Mouse (Mus musculus): ENCODE data around the gene Nap1l4. TPM values are rescaled to one million over a fixed set of nuclear protein-coding genes. Genes with fewer than 3 reads are reported as not detected.
"Not testable (repeated sequence)": the region's sequence is repeated elsewhere in the genome, so short reads cannot be mapped to it uniquely, and the experiment has no call there.

Gene Nap1l4
- 100 to 1,000 TPM; 185 to 191 TPM for total RNA-seq (2021)
- long read RNA-seq, experiment 1, transcript Nap1l4-201 (16 exons, 2,285 nt): minor isoform, 34 of 108 reads
- long read RNA-seq, experiment 1, transcript Nap1l4-206 (15 exons, 2,259 nt): major isoform, 38 of 108 reads
- long read RNA-seq, experiment 1, partial matches to known transcripts: 24 of 108 reads
- long read RNA-seq, experiment 1, other reads (novel, unspliced or antisense): 12 of 108 reads
- long read RNA-seq, experiment 2, transcript Nap1l4-201 (16 exons, 2,285 nt): minor isoform, 13 of 54 reads
- long read RNA-seq, experiment 2, transcript Nap1l4-206 (15 exons, 2,259 nt): major isoform, 21 of 54 reads
- long read RNA-seq, experiment 2, partial matches to known transcripts: 2 of 54 reads
- long read RNA-seq, experiment 2, other reads (novel, unspliced or antisense): 18 of 54 reads

DNA sequence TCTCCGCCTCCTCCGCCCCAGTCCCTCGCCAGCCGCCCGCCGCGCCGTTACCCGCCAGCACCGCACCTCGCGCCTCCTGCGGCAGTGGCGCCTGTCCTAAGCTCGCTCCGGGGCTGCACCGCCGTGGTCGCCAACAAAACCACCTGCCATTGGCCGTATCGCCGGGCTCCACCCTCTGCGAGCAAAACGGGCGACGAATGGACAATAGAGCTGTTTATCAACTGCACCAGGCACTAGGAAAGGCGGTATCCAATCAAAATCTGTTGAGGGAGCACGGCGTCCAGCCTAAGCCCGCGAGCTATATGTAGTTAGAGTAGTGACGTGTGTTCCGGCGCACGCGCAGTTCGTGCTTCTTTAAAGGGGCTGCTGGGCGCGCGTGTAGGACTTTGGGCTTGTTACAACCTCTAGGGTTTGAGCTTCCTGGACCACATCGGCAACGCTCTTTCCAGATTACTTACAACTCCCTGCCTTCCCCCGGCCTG lies at the start of gene Nap1l4:
Gene Nap1l4 (minus strand): TSS at position 131 of the 482 bp plus-strand sequence.
- peak; percentile 100 for DNase-seq

DNA sequence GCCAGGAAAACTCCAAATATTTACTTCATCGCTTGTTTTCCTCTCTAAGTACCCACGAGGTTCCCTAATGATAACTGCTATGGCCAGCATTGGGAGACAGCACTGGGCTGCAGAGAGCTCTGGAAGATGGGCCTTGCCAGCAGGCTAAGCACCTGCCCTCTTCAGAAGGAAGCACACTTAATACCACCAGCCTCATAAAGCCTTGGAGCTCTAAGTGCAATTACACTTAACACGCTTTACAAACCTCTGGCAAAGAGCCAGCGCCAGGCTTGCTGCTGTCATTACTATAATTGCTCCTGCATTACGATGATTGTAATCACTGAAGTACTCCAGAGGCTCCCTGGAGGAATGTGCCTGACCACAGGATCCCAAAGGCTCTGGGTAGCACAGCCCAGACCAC lies 46.0 kb upstream of the Nap1l4 start:
- no peak for DNase-seq

DNA sequence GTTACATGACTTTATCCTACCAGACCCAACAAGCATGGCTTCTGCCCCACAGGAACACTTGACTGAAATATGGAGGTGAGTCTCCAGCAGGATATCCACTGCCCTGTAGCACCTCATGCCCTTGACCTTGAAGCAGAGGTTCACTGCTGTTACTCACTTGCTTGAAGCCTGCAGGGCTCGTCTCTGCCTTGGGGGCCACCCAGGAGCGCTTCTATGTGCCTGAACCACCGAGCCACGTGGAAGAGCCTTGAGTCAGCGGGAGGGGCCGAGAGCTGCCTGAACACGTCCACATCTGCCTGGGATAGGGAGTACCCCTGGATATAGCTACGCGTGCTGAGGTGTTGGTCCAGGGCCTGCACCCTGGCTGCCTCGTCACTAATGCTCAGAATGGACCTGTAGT lies 43.3 kb upstream of the Nap1l4 start:
- no peak for DNase-seq

DNA sequence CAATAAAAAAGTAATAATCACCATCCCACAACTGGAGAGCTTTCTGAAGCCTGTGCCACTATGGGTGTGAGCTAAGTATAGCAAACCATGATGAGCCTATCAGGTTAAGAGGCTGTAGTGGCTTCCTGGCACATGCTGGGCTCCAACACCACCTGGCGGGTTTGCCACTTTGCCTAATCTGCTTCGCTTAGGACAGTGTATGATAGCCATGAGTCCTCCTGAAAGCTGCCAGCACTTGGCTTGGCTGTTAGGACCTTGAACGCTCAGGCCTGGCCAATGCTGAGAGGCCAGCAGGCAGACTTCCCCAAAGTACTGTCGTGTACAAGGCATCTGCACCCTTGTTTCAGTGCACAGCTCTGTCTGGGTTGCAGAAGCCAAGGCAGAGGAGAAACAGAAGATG lies 39.1 kb upstream of the Nap1l4 start:
- DNase-seq: peak; percentile 66 to 85

DNA sequence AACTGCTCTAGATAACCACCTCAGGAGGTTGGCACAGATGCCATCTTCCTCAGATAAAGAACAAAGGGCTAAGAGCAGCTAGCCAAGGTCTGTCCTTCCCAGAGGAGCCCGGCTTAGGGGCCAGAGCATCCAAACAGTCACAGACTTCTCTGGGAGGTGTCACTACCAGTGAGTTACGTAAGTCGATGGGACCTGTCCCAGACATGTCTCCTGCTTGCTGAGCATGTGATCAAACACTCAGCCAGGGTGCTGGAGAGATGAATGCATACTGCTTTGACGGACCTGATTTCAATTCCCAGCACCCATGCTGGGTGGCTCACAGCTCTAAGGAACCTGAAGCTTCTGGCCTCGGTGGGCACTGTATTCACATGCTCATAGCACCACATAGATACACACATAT lies 38.7 kb upstream of the Nap1l4 start:
- DNase-seq: peak; percentile 57 to 69

DNA sequence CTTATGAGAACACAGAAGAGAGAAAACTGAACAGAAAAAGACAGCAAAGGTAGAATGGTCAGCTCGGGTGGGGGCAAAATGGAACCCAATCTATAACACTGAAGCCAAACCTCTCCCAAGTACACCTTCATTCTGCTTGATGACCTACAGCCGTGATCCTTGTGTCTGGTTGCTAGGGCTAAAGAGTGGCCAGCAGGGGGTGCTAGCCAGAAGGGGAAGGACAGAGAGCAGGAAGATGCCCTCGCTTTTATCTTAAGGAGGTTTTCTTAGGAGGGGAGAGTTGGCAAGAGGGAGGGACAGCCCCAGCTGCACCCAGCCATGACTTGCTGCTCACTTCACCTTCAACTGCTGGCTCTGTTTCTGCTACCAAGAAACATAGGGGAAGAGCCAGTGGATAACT lies 35.0 kb upstream of the Nap1l4 start:
- DNase-seq: peak; percentile 66 to 82

DNA sequence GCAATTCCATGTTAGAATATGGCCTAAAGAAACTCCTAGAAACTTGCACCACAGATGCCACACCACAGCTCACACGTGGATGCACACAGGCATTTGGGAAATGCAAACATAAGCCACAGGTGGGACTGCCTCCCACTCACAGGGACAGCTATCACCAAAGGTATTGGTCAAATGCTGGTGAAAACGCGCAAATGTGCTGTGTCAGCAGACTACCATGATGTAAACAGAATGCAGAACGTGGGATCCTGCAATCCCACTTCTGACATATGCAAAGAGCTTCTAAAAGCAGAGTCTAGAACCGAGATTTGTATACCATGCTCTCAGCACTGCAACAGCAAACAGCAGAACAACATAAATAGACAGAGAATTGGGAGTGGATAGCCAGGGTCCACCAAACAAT lies 34.1 kb upstream of the Nap1l4 start:
- no peak for DNase-seq

DNA sequence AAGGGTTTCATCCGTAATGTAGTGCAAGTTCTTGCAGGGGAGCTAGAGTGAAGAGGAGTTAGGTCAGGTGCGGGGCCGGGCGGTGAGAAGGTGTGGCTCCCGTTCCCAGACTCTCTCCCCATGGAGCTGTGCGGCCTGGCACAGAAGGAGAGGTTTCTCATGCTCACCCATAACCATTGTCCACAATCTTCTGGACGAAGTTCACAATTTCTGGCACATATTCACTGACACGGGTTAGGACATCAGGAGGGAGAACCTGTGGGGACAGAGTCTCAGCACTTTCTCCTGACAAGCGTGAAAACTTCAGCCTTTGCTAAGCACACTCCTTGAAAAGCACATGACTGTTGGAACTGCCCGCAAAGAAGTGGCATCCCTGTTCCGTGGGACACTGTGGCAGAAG lies 26.8 kb upstream of the Nap1l4 start:
- no peak for DNase-seq

DNA sequence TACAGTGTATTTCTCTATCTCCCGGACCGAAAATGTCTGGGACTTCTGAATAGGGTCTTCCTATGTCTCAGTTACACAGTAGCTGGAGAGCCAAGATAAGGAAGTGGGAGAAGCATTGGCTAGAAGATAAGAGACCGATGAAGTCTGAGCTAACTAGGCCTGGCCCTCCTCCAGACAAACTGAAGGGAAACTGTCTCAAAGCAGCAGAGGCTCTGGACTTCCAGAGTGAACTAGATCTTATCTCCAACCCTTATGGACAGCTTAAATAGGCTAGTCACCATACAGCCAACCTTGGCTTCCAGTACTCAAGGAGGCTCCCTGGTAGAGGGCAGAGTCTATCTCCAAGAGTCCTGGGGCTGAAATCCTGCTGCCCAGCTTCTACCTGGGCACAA lies 16.7 kb upstream of the Nap1l4 start:
- no peak for DNase-seq

DNA sequence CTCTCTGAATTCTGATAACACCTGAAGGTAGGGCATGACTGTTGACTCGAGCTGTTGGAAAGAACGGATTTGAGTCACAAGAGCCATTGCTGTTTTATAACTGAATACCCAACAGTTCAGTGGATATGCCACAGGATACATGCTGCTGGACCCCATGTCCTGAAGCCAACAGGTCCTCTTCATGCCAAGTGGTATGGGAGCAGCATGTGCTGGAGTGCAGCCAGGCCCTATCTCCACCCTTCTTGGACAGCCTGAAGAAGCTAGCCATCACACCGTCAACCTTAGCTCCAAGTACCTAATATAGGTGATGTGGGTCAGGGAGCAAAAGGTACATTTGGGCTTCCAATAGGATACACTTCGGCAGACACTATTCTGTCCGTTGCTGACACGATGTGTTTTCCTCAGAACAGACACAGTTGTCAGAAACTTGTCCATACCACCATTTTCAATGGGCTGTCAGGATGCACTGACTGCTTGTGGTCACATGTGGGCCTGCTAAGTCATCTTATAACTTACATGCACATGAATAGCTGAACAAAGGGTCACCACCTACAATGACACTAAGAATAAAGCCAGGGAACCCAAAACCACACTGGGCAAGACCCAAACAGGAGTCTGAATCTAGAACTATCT lies 16.2 kb upstream of the Nap1l4 start:
- no peak for DNase-seq

DNA sequence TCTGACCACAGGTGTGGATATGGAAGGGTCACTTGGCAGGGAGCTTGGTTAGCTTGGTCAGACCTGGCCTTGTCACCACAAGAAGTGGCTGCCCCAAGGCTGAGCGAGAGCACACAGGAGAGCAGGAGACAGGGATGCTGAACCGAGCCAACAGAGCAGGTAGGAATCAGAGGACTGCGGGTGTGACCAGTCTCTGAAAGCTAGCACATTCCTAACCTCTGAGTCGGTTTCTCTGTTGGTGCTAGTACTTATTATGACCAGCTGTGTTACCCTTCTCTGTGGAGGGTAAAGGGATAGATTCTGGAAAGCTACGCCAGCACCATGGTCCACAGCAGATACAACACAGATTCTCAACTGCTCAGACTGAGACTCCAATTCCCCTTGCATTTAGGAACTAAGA lies 14.9 kb upstream of the Nap1l4 start:
- no peak for DNase-seq

DNA sequence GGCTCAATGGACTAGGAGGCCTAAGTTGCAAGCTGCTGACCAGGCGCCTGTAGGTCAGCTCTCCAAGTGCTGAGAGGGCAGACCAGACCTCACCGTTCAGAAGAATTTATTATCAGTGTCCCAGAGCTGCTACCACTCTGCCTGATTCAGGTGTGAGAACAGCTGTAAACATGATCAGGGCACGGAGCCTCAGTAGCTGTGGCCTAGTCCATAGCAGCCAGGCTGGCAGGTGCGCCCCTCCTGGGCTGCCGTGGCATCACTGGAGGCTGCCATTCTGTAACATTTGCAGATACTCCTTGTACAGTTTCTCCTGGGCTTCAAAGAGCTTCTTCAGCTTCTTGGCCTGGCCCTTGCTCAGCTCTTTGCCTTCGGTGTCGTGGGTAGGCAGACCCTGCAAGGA lies 8.7 kb upstream of the Nap1l4 start:
- no peak for DNase-seq

DNA sequence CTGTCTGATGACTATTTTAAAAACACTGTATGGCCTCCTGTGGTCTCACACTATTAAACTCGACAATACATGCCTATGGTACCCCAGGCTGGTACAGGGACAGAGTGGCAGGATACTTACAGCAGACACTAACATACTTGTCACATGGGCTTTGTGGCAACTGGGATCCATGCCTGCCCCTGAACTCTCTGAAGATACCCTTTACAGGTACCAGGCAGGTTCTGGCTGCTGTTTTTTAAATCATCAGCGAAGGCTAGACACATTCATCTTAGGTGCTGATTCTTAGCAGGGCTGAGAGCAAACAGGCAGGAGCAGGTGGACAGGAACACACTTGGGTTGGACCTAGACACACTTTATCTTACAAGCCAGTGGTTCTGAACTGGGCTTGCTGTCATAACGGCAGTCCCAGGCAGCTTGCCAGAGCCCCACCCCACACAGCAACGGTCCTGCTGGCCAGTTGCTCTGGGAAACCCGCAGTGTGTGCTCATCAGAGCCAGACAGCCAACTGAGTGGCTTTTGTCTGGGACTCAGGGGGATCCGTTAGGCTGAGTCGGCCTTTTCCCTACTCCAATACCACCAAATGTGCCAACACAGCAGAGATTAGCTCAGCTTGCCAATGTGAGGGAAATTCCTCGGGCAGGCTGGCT lies 8.2 kb upstream of the Nap1l4 start:
- DNase-seq: peak; percentile 43 to 50

DNA sequence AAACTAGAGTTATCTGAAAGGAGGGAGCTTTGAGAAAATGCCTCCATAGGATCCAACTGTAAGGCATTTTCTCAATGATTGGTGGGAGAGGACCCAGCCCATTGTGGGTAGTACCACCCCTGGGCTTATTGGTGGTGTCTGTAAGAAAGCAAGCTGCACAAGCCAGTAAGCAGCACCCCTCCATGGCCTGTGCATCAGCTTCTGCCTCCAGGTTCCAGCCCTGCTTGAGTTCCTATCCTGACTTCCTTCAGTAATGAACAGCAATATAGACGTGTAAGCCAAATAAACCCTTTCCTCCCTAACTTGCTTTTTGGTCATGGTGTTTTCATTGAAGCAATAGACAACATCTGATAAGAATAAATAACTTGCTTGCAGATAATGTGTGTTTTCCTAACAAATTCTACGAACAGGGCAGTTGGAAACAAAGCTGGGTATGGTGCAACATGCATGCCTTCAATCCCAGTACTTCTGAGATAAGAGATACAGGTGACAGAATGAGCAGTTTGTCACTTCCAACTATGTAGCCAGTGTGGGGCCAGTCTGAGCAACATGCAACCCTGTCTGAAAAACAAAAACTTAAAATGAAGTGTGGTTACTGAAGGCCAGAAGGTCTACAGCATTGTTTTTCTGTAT lies 798 bp upstream of the Nap1l4 start:
- DNase-seq: peak in 1 of 2 experiments; percentile 10

DNA sequence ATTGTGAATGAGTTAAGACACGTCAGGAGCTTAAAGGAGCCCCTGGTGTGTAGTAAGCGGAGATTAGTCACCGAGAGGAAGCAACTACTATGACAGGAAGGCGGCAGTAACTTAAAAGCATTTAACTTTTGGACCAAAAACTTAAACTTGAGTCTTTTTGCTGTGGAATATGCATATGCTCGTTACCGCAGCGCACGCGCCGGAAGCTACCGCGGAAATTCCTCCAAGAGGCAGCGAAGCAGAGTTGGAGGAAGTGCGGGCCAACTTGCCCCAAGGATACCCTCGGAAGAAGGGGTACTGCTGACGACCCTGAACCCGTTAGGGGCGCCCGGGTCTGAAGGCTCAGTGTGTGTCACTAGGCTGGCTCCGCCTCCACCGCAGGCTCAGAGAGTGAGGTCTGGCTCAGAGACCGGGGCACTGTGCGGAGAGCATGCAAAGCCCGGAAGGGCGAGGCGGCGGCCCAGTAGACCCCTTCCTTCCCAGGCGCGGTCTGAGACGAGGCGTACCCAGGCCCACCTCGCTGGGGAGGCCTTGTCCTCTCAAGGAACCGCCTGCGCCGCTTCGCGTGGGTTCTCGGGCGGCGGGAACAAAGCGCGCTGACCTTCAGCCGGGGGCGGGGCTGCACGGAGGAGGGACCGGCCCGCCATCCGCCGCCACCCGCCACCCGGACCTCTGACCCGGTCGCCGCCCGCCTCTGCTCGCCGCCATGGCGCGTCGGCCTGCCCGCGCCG lies 510 bp downstream of the Nap1l4 start:
- DNase-seq: no peak

DNA sequence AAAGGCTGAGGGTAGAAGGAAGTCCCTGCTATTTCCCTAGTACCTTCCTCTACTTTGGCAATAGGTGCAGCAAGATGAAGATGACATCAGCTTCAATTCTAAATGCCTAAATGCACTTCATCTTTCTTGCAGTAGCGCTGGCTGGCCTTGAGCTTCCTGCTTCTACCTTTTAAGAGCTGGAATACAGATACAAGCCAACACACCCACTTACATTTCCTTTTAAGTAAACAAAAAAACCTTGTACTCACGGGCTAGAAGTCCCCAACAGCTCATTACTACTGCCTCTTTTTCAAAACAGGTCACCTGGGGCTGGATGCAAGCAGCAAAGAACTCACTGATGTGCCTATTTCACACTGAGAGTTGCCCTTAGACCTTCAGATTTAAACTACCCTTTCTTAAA lies 2.4 kb downstream of the Nap1l4 start:
- DNase-seq: no peak

DNA sequence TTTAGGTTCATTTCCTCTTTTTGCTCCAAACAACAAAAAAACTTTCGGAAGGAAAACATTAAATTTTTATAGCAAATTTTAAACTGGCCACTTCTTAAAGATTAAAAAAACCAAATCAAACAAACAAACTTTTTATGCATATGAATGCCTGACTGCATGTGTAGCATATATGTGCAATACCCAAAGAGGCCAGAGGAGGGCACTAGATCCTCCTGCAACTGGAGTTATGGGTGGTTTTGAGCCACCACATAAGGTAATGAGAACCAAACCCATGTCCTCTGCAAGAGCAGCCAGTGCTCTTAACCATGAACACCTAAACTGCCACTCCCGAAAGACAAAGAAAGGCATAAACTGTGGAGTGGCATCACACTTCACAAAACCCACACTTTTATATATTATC lies 4.5 kb downstream of the Nap1l4 start:
- DNase-seq: peak in 1 of 2 experiments; percentile 42

DNA sequence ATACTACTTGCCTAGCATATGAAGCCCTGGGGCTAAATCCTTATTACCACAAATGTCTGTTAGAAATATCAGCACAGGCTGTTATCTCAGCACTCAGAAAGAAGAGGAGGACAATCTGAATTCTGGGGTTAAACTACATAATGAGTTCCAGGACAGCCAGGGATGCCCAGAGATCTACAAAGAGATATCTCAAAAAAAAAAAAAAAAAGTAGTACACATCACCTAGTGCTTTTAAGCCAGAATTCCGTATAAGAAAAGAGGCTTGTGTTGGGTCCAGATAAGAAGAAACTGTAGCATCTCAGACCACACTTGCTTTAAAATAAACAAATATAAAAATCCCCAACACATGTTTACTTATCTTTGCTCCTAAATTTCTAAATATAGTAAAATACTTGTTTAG lies 10.2 kb downstream of the Nap1l4 start:
- no peak for DNase-seq

DNA sequence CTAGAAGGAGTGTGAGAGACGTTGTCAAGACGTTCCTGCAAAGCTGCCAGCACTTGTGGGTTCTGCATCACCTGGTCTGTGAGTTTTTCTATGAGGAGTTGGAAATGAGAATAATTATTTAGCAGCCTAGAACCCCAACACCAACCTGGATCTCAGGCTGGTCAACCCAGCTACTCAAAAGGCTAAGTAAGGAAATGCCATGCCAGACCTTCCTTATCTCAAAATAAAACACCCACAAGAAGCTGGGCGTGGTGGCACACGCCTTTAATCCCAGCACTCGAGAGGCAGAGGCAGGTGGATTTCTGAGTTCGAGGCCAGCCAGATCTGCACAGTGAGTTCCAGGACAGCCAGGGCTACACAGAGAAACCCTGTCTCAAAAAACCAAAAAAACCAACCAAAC lies 10.7 kb downstream of the Nap1l4 start:
- not testable (repeated sequence) for DNase-seq

DNA sequence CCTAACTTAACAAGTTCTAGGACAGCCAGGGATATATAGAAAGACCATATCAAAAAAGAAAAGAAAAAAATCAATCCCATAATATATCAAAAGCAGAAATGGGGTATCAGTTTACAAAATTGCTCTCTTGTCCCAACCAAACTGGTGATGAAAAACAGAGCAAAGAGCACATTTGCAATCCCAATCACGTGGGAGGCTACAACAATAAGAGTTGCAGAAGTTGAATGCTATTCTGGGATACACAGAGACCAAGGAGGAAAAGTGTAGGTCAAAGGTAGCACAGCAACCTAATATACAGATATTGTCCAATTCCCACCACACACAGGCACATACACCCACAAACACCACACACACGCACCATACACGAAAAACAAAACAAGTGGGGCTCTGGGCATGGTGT lies 12.7 kb downstream of the Nap1l4 start:
- no peak for DNase-seq

DNA sequence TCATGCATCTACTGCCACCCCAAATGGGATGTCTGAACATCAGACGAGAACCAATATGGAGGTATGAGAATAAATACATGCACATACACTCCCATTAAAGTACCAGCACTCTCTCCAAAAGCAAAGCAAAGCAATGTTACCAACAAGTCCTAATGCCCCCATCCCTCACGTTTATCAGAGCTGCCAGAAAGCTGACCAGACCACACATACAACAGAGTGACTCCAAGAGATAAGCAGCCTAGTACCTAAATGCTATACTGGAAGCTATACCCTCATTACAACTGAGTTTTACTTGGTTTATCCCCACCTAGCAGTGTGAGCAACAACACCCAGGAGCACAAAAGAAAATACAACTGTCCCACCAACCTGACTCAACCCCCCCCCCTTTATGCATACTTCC lies 15.6 kb downstream of the Nap1l4 start:
- DNase-seq: no peak

DNA sequence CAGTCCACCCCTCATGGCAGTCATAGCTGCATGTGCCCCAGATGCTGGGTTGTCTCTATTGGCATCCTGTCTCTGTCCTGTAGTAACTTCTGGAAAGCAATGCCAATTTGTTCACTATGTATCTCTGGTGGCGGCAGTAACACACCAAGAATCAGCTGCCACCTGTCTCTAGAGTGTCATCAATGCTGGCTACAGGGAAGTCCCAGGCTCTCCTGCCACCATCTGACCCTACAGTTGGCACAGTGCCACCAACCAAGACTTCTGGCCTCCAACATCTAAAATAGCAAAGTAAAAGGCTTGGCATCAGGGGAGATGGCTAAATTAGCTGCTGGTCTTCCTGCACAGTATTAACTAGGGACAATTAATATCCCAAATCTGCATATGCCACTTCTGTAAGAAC lies 16.5 kb downstream of the Nap1l4 start:
- peak in 1 of 2 experiments; percentile 18 for DNase-seq
